Mouse (Mus musculus) megakaryocyte-erythroid progenitor cell, adult 5-6 weeks (primary cell): Measurements from ENCODE around the gene Ccdc194. TPM values are rescaled to one million over a fixed set of nuclear protein-coding genes. Genes with fewer than 3 reads are reported as not detected.
"Not testable (repeated sequence)": the region's sequence is repeated elsewhere in the genome, so short reads cannot be mapped to it uniquely, and the experiment has no call there.

Experiments used
- ATAC-seq: replicated peaks from 2 replicates; pipeline ENCODE4 v1.8.0; 2016; ENCODE audit warnings: mild to moderate bottlenecking, inconsistent platforms; ENCODE audit not compliant: severe bottlenecking, poor library complexity, low FRiP score, low TSS enrichment
- total RNA-seq, 2 experiments: library from RNA; stranded (forward) in 1 of 2; stranded (reverse) in 1 of 2; fragments of 200-1000, 215-1000 nt in 1 of 2; fragments of >200 nt in 1 of 2; fragmentation: Nextera tagmentation in 1 of 2; gene quantifications; 2 replicates each; pipeline ENCODE4 v1.2.3; 2014 to 2017

Ccdc194 gene
- total RNA-seq, 2 experiments from 2014 or later, result not detected

GRCm38 (mm10) chr8:71558071-71558957 lies 32.8 kb upstream of the Ccdc194 start, which contains the start of gene Tmem221:
Gene Tmem221, minus strand, starts transcription at chr8:71558871.
- 0 out of 2 replicates have a peak, but pooled peaks have one; percentile 1 for ATAC-seq

GRCm38 (mm10) chr8:71554644-71555043 lies 29.1 kb upstream of the Ccdc194 start:
- ATAC-seq, result no peak; the same call in 1 of the 2 replicates

GRCm38 (mm10) chr8:71554001-71554400 lies 28.5 kb upstream of the Ccdc194 start:
- ATAC-seq, result no peak

GRCm38 (mm10) chr8:71552770-71553169 lies 27.3 kb upstream of the Ccdc194 start:
- ATAC-seq, result no peak

GRCm38 (mm10) chr8:71550754-71551153 lies 25.2 kb upstream of the Ccdc194 start:
- ATAC-seq, result no peak

- no peak for ATAC-seq
These were observed 22.1 kb upstream of the Ccdc194 start for GRCm38 (mm10) chr8:71547590-71547989.

GRCm38 (mm10) chr8:71545053-71545452 lies 19.5 kb upstream of the Ccdc194 start:
- no peak for ATAC-seq

GRCm38 (mm10) chr8:71543755-71544154 lies 18.2 kb upstream of the Ccdc194 start:
- no peak for ATAC-seq

- peak; percentile 94 for ATAC-seq
These were observed 17.3 kb upstream of the Ccdc194 start, which contains the start of gene Mvb12a for GRCm38 (mm10) chr8:71542632-71543343. Gene Mvb12a, plus strand, starts transcription at chr8:71542922.

- peak; percentile 96 for ATAC-seq
These were observed 11.7 kb upstream of the Ccdc194 start, which contains the start of gene Bst2 for GRCm38 (mm10) chr8:71537028-71537867. Gene Bst2, minus strand, starts transcription at chr8:71537456.

GRCm38 (mm10) chr8:71535663-71536062 lies 10.2 kb upstream of the Ccdc194 start:
- ATAC-seq, result no peak

- ATAC-seq, result no peak
These were observed 8.8 kb upstream of the Ccdc194 start for GRCm38 (mm10) chr8:71534263-71534810.

GRCm38 (mm10) chr8:71530735-71531467 lies 5.4 kb upstream of the Ccdc194 start:
- not testable (repeated sequence) for ATAC-seq

- no peak for ATAC-seq
These were observed 3.0 kb upstream of the Ccdc194 start for GRCm38 (mm10) chr8:71528362-71529073.

GRCm38 (mm10) chr8:71527162-71527870 lies 1.8 kb upstream of the Ccdc194 start:
- no peak for ATAC-seq

- no peak for ATAC-seq
These were observed 761 bp upstream of the Ccdc194 start for GRCm38 (mm10) chr8:71526272-71526671.

GRCm38 (mm10) chr8:71521634-71522033 lies 3.9 kb downstream of the Ccdc194 start:
- ATAC-seq, result peak; percentile 93
